Mouse (Mus musculus) spleen, adult 18-20 months (tissue): ENCODE results near the gene Gm42742.

Experiments used
- DNase-seq, 2 experiments: peaks; one replicate each; pipeline ENCODE4 v3.0.0; 2022; ENCODE audit warnings: mixed read lengths in 2 of 2

The Gm42742 gene

DNA sequence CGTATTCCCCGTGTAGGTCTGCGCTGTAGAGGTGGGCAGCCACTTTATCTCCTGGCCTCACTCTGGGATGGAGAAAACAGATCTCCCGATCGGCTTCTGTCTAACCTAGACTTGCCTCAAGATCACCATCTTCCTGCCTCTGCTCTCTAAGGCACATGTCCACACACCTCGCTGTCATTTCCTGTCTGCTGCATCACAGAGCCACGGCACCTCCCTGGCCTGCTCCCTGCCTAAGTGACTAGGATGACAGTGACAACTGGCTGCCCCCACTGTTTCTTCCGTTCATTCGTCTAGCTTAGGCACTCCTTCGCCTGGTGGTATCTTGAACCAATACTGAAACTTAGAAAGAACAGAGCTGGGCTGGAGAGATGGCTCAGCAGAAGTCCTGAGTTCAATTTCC lies 21.3 kb downstream of the Gm42742 start:
- DNase-seq: no peak

DNA sequence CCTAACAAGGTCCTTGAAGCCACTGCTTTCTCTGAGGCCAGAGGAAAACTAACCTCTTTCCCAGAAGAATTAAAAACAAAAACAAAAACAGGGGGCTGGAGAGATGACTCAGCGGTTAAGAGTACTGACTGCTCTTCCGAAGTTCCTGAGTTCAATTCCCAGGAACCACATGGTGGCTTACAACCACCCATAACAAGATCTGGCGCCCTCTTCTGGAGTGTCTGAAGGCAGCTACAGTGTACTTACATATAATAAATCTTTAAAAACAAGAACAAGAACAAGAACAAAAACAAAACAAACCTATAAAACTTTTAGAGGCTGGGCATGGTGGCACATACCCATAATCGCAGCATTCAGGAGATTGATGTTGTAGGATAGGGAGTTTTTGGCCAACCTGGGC lies 24.4 kb downstream of the Gm42742 start:
- DNase-seq: peak in 1 of 2 experiments; percentile 25

DNA sequence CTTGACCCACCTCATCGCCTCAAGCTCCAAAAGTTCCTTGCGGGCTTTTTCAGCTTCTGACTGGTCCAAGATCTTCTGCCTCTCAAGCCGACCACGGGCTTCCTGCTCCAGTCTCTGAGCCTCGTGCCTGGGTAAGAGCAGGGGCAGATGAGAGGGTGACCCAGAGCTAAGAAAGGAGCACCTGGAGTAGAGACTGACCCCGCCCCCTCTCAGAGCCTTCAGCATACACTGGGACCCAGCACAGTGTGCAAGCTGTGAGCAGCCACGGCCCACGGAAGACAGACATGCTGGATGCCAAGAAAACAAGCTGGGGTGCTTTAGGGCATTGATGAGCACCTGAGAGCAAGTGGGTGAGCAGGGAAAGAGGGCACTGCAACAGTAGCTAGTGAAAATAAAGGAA lies 32.1 kb downstream of the Gm42742 start:
- DNase-seq: no peak

DNA sequence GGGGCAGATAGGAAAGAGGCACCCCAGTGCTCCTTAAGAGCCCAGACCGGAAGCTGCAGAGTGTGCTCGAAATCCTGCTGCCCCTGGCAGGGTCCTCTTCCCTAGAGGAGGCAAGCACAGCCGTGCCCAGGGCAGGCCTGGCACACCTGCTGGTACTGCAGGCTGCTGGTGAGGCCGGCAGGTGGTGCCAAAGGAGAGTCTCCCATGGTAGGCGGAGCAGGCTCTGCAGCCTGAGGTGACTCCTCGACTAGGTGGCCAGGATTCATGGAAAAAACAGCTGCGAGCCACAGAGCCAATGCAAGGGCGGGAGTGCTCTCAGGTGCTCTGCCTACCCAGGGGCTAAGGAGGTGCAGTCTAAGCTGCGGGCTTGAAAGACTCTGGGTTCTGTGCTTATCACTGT lies 34.6 kb downstream of the Gm42742 start:
- DNase-seq: peak in 1 of 2 experiments; percentile 16

DNA sequence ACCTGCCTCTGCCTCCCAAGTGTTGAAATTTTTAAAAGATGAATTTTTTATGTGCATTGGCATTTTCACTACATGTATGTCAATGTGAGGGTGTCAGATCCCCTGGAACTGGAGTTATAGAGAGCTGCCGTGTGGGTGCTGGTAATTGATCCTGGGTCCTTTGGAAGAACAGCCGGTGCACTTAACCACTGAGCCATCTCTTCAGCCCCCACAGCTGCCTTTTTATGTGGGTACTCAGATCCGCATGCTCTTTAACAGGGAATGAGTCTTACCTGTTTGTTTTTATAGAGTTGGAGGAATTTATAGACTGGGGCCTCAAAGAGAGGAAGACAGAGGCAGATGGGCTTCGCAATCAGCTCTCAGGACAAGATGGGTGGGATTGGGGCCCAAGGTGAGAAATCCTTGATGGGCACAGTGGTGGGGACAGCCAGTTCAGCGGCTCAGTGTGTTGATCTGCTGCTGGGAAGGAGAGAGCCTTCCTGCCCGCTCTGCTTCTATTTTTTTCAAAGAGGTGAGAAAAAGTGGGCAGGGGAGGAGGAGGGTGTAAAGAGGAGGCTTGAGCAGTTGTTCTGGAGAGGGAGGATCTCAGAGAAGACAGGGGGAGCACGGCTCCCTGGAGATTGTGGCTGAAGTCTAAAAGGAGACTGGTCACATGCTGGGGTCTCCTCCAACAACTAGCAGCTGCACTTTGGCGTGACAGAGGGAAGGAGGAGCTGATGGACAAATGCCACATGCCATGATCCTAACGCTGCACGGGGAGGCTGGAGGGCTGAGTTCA lies 36.0 kb downstream of the Gm42742 start:
- DNase-seq: no peak

DNA sequence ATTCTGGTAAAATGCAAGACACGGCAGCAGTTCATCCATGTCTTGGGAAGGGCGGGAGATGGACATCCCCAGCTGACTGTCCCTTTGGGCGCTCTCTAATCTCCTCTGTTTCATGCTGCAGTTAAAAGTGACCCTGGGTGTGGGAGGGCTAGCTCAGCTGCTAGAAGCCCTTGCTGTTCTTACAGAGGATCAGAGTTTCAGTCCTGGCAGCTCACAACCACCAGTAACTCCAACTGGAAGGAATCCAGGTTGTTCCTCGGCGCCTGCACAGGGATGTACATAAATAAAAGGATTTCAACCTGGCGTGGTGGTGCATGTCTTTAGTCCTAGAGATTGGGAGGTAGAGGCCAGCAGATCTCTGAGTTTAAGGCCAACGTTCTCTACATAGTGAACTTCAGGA lies 37.8 kb downstream of the Gm42742 start:
- no peak for DNase-seq

DNA sequence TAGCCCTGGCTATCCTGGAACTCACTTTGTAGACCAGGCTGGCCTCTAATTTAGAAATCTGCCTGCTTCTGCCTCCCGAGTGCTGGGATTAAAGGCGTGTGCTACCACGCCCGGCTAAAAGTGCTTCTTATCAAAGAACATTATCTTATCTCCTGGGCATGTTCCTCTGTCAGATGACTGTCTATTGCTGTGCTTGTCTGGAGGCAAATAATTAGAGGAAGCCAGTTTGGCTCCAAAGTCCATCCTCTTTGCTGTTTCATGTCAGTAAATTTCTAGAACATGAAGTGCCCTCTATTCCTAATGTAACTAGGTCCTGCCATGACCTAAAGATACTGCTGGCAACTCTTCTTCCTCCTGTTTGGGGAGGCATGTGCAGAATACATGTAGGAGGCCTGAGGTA lies 38.8 kb downstream of the Gm42742 start:
- DNase-seq: no peak

DNA sequence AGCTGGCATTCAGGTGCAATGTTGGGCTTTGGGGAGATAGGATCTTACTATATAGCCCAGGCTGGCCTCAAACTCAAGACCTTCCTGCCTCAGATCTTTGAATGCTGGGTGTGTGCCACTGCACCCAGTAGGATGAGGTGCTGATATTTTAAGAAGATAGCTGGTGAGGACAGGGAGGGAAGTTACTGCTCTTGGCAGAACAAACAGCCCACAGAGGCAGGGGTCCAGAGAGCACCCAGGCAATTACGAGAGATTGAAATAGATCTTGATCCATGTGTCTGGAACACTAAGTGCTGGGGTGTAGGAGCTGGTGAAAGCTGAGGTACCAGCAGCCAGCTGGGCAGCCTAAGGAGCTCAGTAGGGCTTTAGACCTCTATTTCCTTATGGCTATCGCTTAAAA lies 39.3 kb downstream of the Gm42742 start:
- no peak for DNase-seq

DNA sequence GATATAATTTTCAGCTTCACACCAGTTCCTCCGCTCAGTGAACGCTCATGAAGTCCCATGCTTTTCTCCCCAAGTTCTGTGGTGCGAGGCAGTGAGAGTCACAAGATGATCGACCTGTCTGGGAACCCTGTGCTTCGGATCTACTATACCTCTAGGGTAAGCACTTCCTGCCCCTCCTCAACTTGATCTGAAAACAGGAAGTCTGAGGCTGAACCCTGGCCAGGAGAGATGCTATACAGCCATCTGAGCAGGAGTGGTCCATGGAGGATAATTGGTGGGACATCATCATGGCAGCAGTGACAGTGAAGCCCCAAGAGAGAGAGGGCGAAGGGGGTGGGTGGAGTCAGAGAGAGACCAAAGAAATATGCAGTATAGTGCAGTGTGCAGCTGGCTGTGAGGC lies 42.1 kb downstream of the Gm42742 start:
- DNase-seq: peak in 1 of 2 experiments; percentile 7

DNA sequence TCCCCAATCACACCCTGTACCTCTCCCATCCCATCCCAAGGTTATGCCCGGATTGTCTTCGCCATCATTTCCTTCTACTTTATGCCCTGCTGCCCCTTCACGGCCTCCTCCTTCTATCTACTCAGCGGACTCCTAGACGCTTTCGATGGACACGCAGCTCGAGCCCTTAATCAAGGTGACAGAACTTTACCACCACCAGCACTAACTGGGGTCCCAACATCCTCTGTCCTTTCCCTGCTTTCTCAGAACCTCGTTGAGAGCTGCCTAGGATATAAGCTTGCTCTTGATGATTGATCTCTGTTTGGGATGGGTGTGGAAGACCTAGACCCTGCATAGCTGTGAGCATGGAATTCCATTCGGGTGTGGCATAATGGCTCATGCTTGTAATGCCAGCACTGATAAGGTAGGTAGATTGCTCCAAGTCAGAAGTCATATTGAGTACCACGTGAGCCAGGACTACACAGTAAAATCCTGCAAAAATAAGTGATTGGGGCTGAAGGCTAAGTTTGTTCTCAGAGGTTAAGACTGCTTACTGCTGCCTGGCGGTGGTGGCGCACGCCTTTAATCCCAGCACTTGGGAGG lies 43.9 kb downstream of the Gm42742 start:
- DNase-seq: peak in 1 of 2 experiments; percentile 18

DNA sequence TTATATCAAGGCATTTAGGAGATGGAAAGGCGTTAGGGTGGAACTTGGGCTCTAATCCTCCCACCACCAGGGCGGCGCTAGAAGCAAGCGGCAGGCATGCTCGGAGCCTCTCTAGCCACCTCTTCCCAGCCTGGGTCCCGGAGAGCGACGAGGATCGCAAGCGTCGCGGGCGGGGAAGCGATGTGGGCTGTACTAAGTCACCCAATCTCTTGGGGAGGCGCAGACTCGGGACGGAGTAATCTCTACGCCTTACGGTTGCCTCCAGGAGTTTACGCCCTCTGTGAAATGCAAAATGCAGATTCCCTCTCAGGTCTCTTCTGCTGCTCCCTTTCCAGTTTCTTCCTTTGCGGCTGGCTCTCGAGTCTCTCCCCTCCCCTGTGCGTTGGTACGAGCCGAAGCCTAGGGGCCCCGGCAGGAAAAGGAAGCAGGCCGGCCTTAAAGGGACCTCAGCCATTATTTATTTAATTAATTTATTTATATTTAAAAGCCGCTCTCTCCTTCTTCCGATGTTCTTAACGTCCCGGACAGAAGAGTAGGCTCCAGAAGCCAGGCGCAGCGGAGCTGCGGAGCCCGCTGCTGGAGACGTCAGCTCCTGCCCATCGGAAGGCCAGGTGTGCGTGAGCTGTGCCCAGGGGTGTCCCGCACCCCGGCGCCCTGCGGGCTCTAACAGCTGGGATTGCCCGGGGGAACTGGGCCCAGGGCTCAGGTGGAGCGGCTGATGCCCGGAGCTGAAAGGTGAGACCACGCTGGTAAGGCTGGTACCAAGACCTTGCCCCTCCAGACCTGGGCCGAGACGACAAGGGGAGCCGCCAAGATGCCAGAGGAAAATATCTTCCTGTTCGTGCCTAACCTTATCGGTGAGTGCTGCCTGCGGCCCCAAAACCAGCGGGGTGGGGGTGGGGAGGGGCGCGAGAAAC lies 44.7 kb downstream of the Gm42742 start, which contains the start of gene Cdiptos:
Gene Cdiptos (minus strand): TSS at position 149 of the 917 bp plus-strand sequence.
- DNase-seq: peak; percentile 89 to 97

DNA sequence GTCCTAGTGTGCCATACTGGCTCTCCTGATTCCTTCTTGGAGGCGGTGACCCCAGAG lies 45.2 kb downstream of the Gm42742 start, which contains the start of gene Cdipt:
Gene Cdipt (plus strand): TSS at position 22 of the 57 bp plus-strand sequence.
- DNase-seq: no peak

DNA sequence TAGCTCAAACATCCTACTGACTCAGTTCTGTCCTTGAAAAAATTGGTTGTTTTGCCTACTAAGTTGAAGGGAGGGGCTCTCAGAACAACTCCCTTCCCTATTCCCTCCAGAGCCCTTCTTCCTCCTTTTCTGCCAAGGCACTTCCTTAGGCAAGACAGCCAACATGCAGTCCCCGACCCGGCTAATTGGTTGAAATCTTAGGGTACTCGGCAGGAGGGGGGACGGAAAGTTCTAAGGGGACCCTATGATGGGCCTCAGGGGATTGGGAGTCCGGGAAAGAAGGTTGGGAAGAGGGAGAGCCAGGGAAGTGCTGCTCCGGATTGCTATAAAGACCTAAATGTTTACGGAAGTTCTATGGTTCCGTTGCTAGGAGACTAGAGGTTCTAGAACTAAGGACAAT lies 45.4 kb downstream of the Gm42742 start:
- peak in 1 of 2 experiments; percentile 20 for DNase-seq

DNA sequence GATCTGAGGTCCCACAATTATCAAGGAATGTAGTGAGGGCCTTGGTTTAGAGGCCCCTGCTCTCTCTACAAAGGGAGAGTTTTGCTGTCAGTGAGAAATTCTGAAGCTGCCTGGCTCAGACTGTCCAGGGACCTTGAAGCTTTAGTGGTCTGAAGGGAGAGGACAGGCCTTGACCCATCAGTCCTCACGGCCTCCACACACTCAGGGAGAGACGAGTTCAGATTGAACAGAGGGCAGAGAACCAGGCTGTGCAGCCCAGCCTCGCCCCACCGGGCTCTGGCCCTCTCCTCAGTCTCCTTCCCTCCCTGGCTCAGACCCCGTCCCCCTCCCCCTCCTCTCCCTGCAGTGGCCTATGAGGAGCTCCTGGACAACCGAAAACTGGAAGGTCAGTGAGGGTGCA lies 53.5 kb downstream of the Gm42742 start:
- no peak for DNase-seq

DNA sequence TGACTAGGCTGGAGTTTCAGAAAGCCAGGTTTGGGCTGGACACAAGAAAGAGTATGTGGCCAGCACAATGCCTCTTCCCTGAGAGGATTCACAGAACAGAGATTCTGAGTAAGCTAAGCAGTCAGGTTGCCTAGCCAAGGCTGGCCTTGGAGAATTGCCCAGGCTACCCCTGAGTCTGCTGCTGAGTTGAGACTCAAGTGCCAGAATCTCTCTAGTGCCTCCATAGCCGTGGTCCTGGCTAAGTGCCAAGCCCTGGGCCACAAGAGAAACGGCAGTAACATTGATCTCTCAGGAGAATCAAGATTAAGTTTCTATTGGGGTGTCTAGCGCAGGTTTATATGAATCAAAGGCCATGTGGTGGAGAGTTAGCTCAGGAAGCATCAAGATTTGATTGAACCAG lies 55.3 kb downstream of the Gm42742 start:
- DNase-seq: no peak
